Mouse (Mus musculus) megakaryocyte, embryonic 14.5 days (primary cell): ENCODE measurements at regions not wholly inside any gene's neighbourhood (a gene's known extent, or its start where the extent isn't known, plus 50 kb on each side); places are given as distances from the start of the nearest gene placed in this dataset.

ENCODE experiments used
- H3K27me3 ChIP-seq: replicated peaks from 2 replicates; pipeline ENCODE3; 2012; ENCODE audit warnings: inconsistent platforms
- H3K36me3 ChIP-seq: replicated peaks from 2 replicates; pipeline ENCODE3; 2012; ENCODE audit warnings: low read length, inconsistent platforms, mixed read lengths
- H3K4me1 ChIP-seq: 2 replicates; pipeline ENCODE4 v1.6.1; 2012; ENCODE audit warnings: inconsistent platforms
- H3K4me3 ChIP-seq: replicated peaks from 2 replicates; pipeline ENCODE3; 2012; ENCODE audit warnings: moderate library complexity, mild to moderate bottlenecking, inconsistent platforms
- H3K9me3 ChIP-seq: 2 replicates; pipeline ENCODE4 v1.6.1; 2012; ENCODE audit warnings: inconsistent platforms
- FLI1 ChIP-seq: IDR thresholded peaks from 2 replicates; pipeline ENCODE4 v1.6.1; 2012; ENCODE audit warnings: low read length, inconsistent platforms, mixed read lengths
- GATA1 ChIP-seq: IDR thresholded peaks from 3 replicates; pipeline ENCODE4 v1.6.1; 2012; ENCODE audit warnings: mixed read lengths, low read length, inconsistent platforms, borderline replicate concordance

- TF ChIP-seq GATA1 (no peak), FLI1 (no peak)
- Histone ChIP-seq H3K27me3 (peaks cover 13% of the 10 kb centered on the region), H3K4me3 (no peak overlapping the region), H3K9me3 (no peaks in the 10 kb centered on the region), H3K4me1 (peaks cover 4% of the 10 kb centered on the region; the same call in 1 of the 2 replicates), H3K36me3 (no peaks in the 10 kb centered on the region)
Observed at GRCm38 (mm10) chr10:44604512-44604911, 76.2 kb upstream of the Prdm1 start.

GRCm38 (mm10) chr10:44603461-44603860 lies 75.2 kb upstream of the Prdm1 start:
- no peaks in the 10 kb centered on the region for H3K36me3 ChIP-seq
- H3K9me3 ChIP-seq: no peaks in the 10 kb centered on the region
- H3K27me3 ChIP-seq: peaks cover 16% of the 10 kb centered on the region
- H3K4me3 ChIP-seq: no peak overlapping the region
- peaks cover 5% of the 10 kb centered on the region for H3K4me1 ChIP-seq
- TF ChIP-seq GATA1: no peak
- TF ChIP-seq FLI1: no peak

- Histone ChIP-seq H3K9me3 (no peaks in the 10 kb centered on the region), H3K4me3 (no peak overlapping the region), H3K4me1 (peaks cover 5% of the 10 kb centered on the region), H3K27me3 (peaks cover 16% of the 10 kb centered on the region), H3K36me3 (no peaks in the 10 kb centered on the region)
- TF ChIP-seq FLI1: no peak
- TF ChIP-seq GATA1: no peak
Observed at GRCm38 (mm10) chr10:44601550-44601949, 73.2 kb upstream of the Prdm1 start.

GRCm38 (mm10) chr10:44599964-44600334 lies 71.6 kb upstream of the Prdm1 start:
- Histone ChIP-seq H3K27me3 (peaks cover 16% of the 10 kb centered on the region), H3K36me3 (no peaks in the 10 kb centered on the region), H3K9me3 (no peaks in the 10 kb centered on the region), H3K4me1 (peaks cover 5% of the 10 kb centered on the region), H3K4me3 (no peak overlapping the region)
- no peak for TF ChIP-seq GATA1
- no peak for TF ChIP-seq FLI1

- Histone ChIP-seq H3K9me3 (no peaks in the 10 kb centered on the region), H3K27me3 (peaks cover 16% of the 10 kb centered on the region), H3K4me1 (peaks cover 5% of the 10 kb centered on the region), H3K36me3 (no peaks in the 10 kb centered on the region), H3K4me3 (no peak overlapping the region)
- TF ChIP-seq GATA1 (no peak), FLI1 (no peak)
Observed at GRCm38 (mm10) chr10:44599331-44599963, 71.1 kb upstream of the Prdm1 start.

GRCm38 (mm10) chr10:44598615-44599014 lies 70.3 kb upstream of the Prdm1 start:
- H3K27me3 ChIP-seq: peaks cover 16% of the 10 kb centered on the region
- H3K4me1 ChIP-seq: peaks cover 5% of the 10 kb centered on the region
- TF ChIP-seq GATA1: no peak
- TF ChIP-seq FLI1: no peak
- no peaks in the 10 kb centered on the region for H3K9me3 ChIP-seq
- no peaks in the 10 kb centered on the region for H3K36me3 ChIP-seq
- H3K4me3 ChIP-seq: no peak overlapping the region

- Histone ChIP-seq H3K4me1 (peaks cover 5% of the 10 kb centered on the region), H3K27me3 (peaks cover 6% of the 10 kb centered on the region), H3K4me3 (no peak overlapping the region), H3K36me3 (no peaks in the 10 kb centered on the region), H3K9me3 (no peaks in the 10 kb centered on the region)
- TF ChIP-seq GATA1 (no peak), FLI1 (no peak)
Observed at GRCm38 (mm10) chr10:44595932-44596331, 67.6 kb upstream of the Prdm1 start.

- H3K4me3 ChIP-seq: no peak overlapping the region
- no peak for TF ChIP-seq FLI1
- no peak for TF ChIP-seq GATA1
- no peaks in the 10 kb centered on the region for H3K36me3 ChIP-seq
- H3K4me1 ChIP-seq: no peaks in the 10 kb centered on the region
- no peaks in the 10 kb centered on the region for H3K27me3 ChIP-seq
- H3K9me3 ChIP-seq: no peaks in the 10 kb centered on the region
Observed at GRCm38 (mm10) chr10:44589842-44590241, 61.5 kb upstream of the Prdm1 start.

GRCm38 (mm10) chr10:44589352-44589751 lies 61.1 kb upstream of the Prdm1 start:
- Histone ChIP-seq H3K4me1 (no peaks in the 10 kb centered on the region), H3K4me3 (no peak overlapping the region), H3K27me3 (no peaks in the 10 kb centered on the region), H3K36me3 (no peaks in the 10 kb centered on the region), H3K9me3 (no peaks in the 10 kb centered on the region)
- no peak for TF ChIP-seq FLI1
- no peak for TF ChIP-seq GATA1

GRCm38 (mm10) chr10:44582736-44583135 lies 54.4 kb upstream of the Prdm1 start:
- Histone ChIP-seq H3K9me3 (no peaks in the 10 kb centered on the region), H3K4me3 (no peak overlapping the region), H3K4me1 (no peaks in the 10 kb centered on the region), H3K36me3 (no peaks in the 10 kb centered on the region), H3K27me3 (no peaks in the 10 kb centered on the region)
- TF ChIP-seq GATA1 (no peak), FLI1 (no peak)
